Mouse (Mus musculus) bone marrow, adult 2 months (tissue): ENCODE measurements around the gene Meltf. TPM values are rescaled to one million over a fixed set of nuclear protein-coding genes. Genes with fewer than 3 reads are reported as not detected.

ENCODE experiments used
- H3K27ac ChIP-seq: fragments of 200-500 bp; 2 replicates; pipeline ENCODE4 v1.5.1; 2012; ENCODE audit warnings: low read depth, mild to moderate bottlenecking, control low read depth, inconsistent platforms, low read length; ENCODE audit not compliant: control insufficient read depth, poor library complexity, insufficient read depth
- H3K4me1 ChIP-seq: fragments of 200-500 bp; 2 replicates; pipeline ENCODE4 v1.6.1; 2011; ENCODE audit warnings: low read length; ENCODE audit not compliant: control insufficient read depth, insufficient read depth
- H3K4me3 ChIP-seq: fragments of 200-500 bp; replicated peaks from 2 replicates; pipeline ENCODE3; 2011; ENCODE audit warnings: mild to moderate bottlenecking, low read depth, low read length, control low read depth; ENCODE audit not compliant: control insufficient read depth
- CTCF ChIP-seq: fragments of 200-500 bp; IDR thresholded peaks from 2 replicates; pipeline ENCODE4 v1.5.1; 2011; ENCODE audit warnings: low read length, control low read depth; ENCODE audit not compliant: control insufficient read depth, insufficient read depth
- POLR2A ChIP-seq: fragments of 200-500 bp; IDR thresholded peaks from 2 replicates; pipeline ENCODE4 v1.6.1; 2011; ENCODE audit warnings: low read depth, mild to moderate bottlenecking, control low read depth, low read length, borderline replicate concordance; ENCODE audit not compliant: control insufficient read depth
- WGBS: fragments of 180-500 bp; shearing (Covaris S2); methylation state at CpG from one replicate; pipeline ENCODE4 v1.1.7; 2018; 5-methylcytosine and 5-hydroxymethylcytosine counted together
- polyA plus RNA-seq: library from polyadenylated mRNA; stranded (reverse); fragments of >200 nt; gene quantifications from 2 replicates; pipeline ENCODE4 v1.2.4, GENCODE M21; 2011; ENCODE audit warnings: low replicate concordance; ENCODE audit not compliant: missing spikeins, insufficient read depth, insufficient read length

The Meltf gene
- polyA plus RNA-seq, 1 experiment: not detected

GRCm38 (mm10) chr16:31924368-31924767, 45.8 kb downstream of the Meltf start:
- H3K4me3 ChIP-seq: no peak overlapping the region
- H3K27ac ChIP-seq: no peak overlapping the region
- WGBS: 82% methylated on average over 6 of the region's 6 CpGs
- no peaks in the 10 kb centered on the region for H3K4me1 ChIP-seq
- TF ChIP-seq POLR2A (no peak), CTCF (no peak)

GRCm38 (mm10) chr16:31926091-31926490, 47.5 kb downstream of the Meltf start:
- 80% methylated on average over 6 of the region's 6 CpGs for WGBS
- Histone ChIP-seq H3K27ac (no peak overlapping the region), H3K4me3 (no peak overlapping the region), H3K4me1 (no peaks in the 10 kb centered on the region)
- TF ChIP-seq POLR2A (no peak), CTCF (no peak)

GRCm38 (mm10) chr16:31926547-31927182, 48.1 kb downstream of the Meltf start:
- no peak for TF ChIP-seq CTCF
- TF ChIP-seq POLR2A: no peak
- WGBS: 82% methylated on average over 13 of the region's 13 CpGs
- no peaks in the 10 kb centered on the region for H3K4me1 ChIP-seq
- no peak overlapping the region for H3K27ac ChIP-seq
- no peak overlapping the region for H3K4me3 ChIP-seq

- no peak overlapping the region for H3K4me3 ChIP-seq
- H3K27ac ChIP-seq: no peak overlapping the region
- H3K4me1 ChIP-seq: no peaks in the 10 kb centered on the region
- TF ChIP-seq POLR2A (no peak), CTCF (no peak)
- 79% methylated on average over 5 of the region's 5 CpGs for WGBS
Measured at GRCm38 (mm10) chr16:31927412-31927811, 48.8 kb downstream of the Meltf start.

- 73% methylated on average over 17 of the region's 17 CpGs for WGBS
- no peak for TF ChIP-seq CTCF
- TF ChIP-seq POLR2A: no peak
- Histone ChIP-seq H3K4me1 (no peaks in the 10 kb centered on the region; the same call in none of the 2 replicates), H3K27ac (no peak overlapping the region), H3K4me3 (no peak overlapping the region)
Measured at GRCm38 (mm10) chr16:31931330-31931729, 52.7 kb downstream of the Meltf start.

GRCm38 (mm10) chr16:31932255-31932654, 53.6 kb downstream of the Meltf start:
- H3K4me3 ChIP-seq: no peak overlapping the region
- H3K4me1 ChIP-seq: no peaks in the 10 kb centered on the region; the same call in none of the 2 replicates
- 69% methylated on average over 5 of the region's 5 CpGs for WGBS
- no peak for TF ChIP-seq CTCF
- no peak for TF ChIP-seq POLR2A
- H3K27ac ChIP-seq: no peak overlapping the region

- no peaks in the 10 kb centered on the region; the same call in none of the 2 replicates for H3K4me1 ChIP-seq
- TF ChIP-seq CTCF: peak; percentile 85
- TF ChIP-seq POLR2A: no peak
- H3K27ac ChIP-seq: no peak overlapping the region; the same call in 1 of the 2 replicates
- 1% methylated on average over 50 of the region's 50 CpGs for WGBS
- H3K4me3 ChIP-seq: peak overlapping the region; percentile 30
Measured at GRCm38 (mm10) chr16:31932840-31933697, 54.5 kb downstream of the Meltf start.
